Mouse (Mus musculus): Measurements from ENCODE around the gene Akap9. TPM values are rescaled to one million over a fixed set of nuclear protein-coding genes. Genes with fewer than 3 reads are reported as not detected.
A peak's percentile ranks its signal among the peaks of the same experiment; 100 is the strongest.
"Not testable (repeated sequence)": the region's sequence is repeated elsewhere in the genome, so short reads cannot be mapped to it uniquely, and the experiment has no call there.

Gene Akap9
- total RNA-seq, 2 experiments from 2014 or later: 43.3 to 47.3 TPM

DNA sequence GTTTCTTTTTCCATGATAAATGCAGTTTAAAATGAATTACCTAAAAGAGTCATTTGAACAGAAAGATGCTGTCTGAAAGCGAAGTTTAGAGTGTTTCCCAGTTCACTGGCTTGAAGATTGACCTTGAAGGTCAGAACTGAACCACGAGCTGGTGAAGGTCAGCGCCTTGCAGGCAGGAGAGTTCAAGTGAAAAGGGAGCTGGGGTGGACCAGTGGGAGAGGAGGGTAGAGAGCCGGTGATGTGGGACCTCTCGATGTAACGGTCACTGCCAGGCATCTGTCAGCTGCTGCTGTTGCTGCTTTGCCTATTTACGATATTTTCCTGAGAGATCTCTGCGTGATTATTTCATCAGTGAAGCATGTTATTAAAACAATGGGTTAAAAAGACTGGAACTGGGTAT lies 111.5 kb downstream of the Akap9 start:
- DNase-seq: no peak

- DNase-seq: no peak
Measured at GRCm38 (mm10) chr5:4040372-4040771, 112.5 kb downstream of the Akap9 start.

DNA sequence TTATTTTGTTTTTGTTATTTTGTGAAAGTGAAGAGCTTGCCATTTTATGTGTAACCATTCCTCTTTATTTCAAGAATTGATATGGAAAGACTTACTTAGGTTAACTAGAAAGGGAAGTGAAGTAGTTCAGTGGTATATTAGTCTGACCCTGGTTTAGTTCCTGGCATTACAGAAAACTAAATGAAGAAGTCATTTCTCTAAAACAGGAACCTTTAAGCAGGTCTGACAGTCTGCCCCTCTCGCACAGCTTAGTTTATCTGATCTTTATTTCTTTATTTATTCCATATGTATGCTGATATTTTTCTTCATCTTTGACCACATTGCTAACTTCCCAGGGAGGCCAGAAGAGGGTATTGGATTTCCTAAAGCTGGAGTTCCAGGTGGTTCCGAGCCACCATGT lies 113.1 kb downstream of the Akap9 start:
- DNase-seq: no peak

DNA sequence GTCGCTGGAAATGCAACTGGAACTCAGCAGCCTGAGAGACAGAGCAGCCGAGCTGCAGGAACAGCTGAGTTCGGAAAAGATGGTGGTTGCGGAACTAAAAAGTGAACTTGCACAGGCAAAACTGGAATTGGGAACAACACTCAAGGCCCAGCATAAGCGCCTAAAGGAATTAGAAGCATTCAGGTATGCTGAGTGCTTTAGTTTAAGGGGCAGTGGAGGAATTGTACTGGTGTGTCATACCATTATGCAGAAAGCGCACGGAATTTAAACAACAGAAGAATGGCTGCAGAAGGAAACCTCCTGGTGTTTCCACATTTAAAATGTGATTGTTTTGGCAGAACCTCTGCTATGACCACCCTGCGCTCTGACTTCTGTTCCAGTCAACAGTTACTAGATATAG lies 132.5 kb downstream of the Akap9 start:
- DNase-seq: no peak

DNA sequence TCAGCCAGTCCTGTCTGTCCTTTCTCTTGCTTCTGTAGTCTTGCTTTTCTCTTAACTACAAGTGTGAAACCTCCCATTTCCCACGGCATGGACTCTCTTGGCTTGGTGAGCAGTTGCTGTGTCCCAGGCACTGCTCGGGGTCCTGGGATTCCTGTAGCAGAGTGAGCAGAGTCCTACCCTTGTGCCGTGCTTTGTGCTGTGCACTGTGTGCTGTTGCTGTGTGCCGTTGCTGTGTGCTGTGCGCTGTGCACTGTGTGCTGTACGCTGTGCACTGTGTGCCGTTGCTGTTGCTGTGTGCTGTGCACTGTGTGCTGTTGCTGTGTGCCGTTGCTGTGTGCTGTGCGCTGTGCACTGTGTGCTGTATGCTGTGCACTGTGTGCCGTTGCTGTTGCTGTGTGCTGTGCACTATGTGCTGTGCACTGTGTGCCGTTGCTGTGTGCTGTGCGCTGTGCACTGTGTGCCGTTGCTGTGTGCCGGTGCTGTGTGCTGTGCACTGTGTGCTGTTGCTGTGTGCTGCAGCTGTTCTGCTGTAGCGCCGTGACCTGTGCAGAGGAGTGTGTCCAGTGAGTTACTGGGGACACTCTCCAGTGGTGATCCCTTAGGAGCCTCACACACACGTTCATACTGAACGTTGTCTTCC lies 138.7 kb downstream of the Akap9 start:
- DNase-seq: peak in 1 of 2 experiments; percentile 12

DNA sequence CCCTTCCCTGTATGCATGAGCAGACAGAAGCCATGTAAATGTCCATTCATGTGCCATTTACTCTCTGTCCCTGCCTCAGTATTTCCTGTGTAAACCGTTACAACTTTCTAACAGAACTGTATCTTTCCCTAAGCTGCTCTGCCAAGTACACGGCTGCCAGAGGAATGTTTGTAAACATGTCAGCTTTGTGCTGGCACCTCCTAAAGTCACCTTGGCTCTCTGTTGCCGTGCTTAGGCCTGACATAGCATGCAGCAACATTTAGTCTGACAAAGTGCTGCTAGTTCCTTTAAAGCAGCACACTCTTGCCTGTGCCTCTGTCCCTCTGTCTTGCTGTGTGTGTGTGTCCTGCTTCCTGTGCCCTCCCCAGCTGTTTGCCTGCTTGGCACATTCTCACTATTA lies 139.3 kb downstream of the Akap9 start:
- DNase-seq: peak; percentile 44 to 48

DNA sequence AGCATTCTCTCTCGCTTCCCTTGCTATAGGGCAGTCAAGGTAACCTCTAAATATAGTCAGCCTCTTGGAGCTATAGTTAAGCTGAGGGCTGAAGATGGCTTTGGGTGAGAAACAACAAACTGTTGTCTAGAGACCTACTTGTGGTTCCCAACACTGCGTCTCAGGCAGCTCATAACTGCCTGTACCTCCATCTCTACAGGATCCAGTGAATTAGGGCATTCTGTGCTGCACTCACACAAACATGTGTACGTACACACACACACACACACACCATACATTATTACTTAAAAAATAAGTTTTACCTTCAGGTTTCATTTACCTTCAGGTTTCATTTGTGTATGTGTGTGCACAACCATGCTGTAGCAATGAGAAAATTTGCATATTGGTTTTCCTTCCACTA lies 151.2 kb downstream of the Akap9 start:
- DNase-seq: no peak

DNA sequence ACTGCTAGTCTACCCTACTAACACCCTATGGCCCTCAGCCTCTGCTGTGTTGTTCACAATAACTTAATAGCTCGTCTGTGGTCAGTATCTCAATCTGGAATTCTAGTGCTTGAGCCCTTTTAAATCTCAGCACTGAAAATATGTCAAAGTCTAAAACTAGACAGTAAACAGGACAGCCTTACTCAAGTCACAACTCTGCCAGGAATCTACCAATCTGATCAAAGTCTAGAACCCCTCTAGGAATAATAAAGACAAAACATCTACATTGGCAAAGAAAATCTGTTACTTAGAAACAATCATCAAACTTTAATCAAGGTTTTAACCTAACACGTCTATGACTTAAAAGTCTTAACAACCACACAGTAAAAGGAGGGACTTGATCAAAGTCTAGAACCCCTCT lies 153.0 kb downstream of the Akap9 start:
- no peak for DNase-seq

- DNase-seq: no peak
Measured at GRCm38 (mm10) chr5:4081513-4081912, 153.7 kb downstream of the Akap9 start.

DNA sequence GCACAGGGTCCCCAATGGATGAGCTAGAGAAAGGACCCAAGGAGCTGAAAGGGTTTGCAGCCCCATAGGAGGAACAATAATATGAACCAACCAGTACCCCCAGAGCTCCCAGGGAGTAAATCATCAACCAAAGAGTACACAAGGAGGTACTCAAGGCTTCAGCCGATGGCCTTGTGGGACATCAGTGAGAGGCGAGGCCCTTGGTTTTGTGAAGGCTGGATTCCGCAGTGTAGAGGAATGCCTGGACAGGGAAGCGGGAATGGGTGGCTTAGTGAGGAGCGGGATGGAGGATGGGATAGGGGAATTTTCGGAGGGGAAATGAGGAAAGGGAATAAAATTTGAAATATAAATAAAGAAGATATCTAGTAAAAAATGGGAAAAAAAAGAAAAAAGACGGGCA lies 157.1 kb downstream of the Akap9 start:
- DNase-seq: no peak

- DNase-seq: no peak
Measured at GRCm38 (mm10) chr5:4086309-4086708, 158.5 kb downstream of the Akap9 start.

DNA sequence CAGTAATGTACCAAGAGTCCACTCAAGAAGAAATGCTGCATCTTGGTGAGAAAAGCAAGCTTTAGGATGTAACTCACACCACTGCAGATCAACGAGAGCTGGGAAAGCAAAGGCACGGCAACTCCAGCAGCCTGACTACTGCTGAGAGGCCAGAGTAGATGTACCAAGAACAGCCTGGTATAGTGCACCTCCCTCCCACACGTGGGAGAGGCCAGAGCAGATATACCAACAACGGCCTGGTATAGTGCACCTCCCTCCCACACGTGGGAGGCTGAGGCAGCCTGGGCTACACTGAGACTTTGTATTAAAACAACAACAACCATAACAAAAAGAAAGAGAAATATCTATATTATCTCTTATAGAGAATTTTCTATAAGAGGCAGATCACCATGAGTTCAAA lies 160.3 kb downstream of the Akap9 start:
- DNase-seq: no peak

- no peak for DNase-seq
Measured at GRCm38 (mm10) chr5:4094471-4094870, 166.6 kb downstream of the Akap9 start.

- no peak for DNase-seq
Measured at GRCm38 (mm10) chr5:4101031-4101430, 173.2 kb downstream of the Akap9 start.

DNA sequence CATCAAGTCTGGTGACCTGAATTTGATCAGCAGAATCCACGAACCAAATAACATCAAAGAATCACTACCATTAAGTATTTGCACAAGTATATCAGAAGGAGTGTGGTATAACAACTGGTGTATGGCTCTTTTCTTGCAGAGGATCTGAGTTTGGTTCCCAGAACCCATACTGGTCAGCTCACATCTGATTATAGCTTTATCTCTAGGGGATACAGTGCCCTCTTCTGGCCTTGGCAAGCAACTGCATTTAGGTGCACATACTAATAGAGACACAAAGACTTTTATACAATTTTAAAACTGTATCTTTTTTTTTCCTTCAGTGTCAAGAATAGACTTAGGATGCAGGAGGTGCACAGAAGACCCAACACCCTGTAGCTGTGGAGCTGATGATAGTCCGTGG lies 173.9 kb downstream of the Akap9 start:
- DNase-seq: no peak

GRCm38 (mm10) chr5:4103626-4104340 lies 175.9 kb downstream of the Akap9 start:
- no peak for DNase-seq

DNA sequence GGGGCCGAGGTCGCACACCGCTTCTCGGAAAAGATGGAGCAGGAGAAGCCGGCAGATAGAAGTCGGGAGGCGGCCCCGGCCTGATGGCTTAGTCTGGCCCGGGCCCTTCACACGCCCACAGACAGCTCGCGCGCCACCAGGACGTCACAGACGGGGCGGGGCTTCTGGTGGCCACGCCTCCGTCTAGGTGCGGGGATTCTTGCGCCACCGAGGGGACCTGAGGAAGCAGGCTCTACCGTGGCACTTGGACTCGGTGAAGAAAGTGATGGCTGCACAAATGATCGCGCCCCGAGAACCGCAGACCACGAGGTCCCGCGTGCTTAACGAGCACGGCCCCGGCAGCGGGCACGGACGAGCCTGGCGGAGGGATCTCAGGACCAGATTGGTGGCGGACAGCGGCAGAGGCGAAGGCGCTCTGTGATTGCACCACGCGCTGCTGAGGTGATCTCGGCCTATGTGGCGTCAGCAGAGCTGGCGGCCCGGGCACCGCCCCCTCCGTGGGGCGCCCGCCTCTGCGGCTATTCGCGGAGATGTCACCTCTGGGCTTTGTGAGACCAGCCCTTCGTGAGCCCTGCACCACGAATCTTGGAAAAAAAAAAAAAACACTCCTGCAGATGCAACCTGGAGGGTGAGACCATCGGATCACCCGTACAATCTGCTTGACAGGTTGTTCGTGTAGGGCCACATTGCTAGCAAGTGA lies 176.6 kb downstream of the Akap9 start, which contains the start of gene Cyp51:
TSS of gene Cyp51 (minus strand) at position 406 of the 700 bp plus-strand sequence.
- DNase-seq: peak; percentile 89 to 92

DNA sequence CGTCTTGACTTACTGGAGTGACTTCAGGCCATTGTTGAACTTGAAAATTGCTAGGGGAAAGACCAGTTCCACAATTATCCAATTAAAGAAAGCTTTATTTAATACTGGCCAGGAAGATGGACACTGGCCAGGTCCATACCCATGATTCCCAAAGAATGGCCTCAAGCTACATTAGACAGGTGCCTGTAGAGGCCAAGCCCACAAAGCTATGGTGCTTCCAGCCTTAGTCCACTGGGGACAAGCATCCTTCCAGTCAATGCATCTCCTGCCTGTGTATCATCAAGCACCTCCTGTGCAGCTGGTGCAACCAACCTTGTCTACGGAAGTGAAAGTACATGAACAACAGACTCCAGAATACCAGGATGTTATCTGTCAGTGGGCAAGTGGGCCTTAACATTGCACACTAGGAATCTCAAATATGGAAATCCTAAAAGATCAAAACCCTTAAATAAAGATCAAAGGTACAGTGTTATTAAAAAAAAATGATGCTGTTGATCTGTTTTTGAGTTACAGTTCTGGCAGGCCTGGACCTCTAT lies 177.9 kb downstream of the Akap9 start:
- no peak for DNase-seq

DNA sequence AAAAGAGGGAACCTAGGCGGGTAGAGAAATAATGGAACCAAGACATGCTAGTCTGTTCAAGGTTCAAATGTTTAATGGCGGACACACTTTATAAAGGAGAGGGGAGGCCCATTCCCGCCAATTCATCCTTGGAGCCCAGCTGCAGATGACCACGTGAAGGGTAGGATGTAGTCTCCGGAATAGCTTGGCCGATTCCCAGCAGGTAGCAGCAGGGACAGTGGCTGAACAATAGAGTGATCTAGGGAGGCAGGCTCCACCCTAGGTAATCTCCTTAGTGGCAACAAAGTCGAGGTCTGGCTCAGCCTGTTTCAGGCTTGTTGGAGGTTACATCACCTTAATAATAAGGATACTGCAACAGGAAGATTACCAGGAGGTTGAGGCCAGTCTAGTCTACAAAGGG lies 179.2 kb downstream of the Akap9 start:
- not testable (repeated sequence) for DNase-seq

- DNase-seq: no peak
Measured at GRCm38 (mm10) chr5:4112570-4113098, 184.8 kb downstream of the Akap9 start.

Data from heart, adult 18-20 months (tissue).